Mouse (Mus musculus) central nervous system, embryonic 11.5 days (tissue): ENCODE results near the gene Tars. TPM values are rescaled to one million over a fixed set of nuclear protein-coding genes. Genes with fewer than 3 reads are reported as not detected.

Experiments
- polyA plus RNA-seq: library from polyadenylated mRNA; depleted of rRNA; stranded (reverse); fragments of >200 nt; gene quantifications from 2 replicates; pipeline ENCODE4 v1.2.3, GENCODE M21; 2012; rRNA removed

Tars gene
- polyA plus RNA-seq: 73.0 and 82.9 TPM in 2 replicates

DNA sequence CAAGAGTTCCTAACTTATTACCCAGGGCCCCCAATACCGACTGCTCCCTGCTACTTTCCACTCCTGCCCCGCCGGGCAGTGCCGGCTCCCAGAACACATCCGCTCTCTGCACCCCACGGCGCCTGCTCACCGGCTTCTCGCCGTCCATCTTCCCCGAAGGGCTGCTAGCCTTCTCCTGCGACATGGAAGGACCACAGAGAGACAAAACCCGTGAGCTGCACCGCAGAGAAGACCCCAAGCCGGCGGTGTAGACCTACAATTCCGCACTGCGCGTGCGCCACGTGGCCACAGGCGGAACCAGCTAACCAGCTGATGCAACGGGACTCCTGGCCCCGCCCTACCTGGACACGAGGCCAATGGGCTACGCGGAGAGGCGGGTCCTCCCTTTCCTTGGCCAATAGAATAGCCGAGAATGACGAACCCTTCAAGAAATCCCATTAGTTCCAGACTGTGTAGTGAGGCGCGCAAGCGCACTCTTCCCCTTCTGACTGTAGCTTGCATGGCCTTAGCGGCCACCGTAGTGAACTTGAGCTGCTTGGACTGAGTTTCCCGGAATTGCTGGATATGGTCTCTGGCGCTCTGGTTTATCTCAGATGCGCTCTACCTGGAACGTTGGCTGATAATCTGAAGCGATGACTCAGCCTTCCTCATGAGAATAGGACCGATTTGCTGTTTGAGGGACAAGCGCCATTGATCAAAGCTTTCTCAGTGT, at the start of gene Tars:
Gene Tars (minus strand): TSS at position 310 of the 712 bp plus-strand sequence.

